Mouse (Mus musculus) forebrain, embryonic 10.5 days (tissue): ENCODE results near the gene Cd300lf. TPM values are rescaled to one million over a fixed set of nuclear protein-coding genes. Genes with fewer than 3 reads are reported as not detected.

Experiments
- DNase-seq: peaks from one replicate; pipeline ENCODE4 v3.0.0-alpha.2; 2017; ENCODE audit warnings: low spot score; ENCODE audit errors: extremely low spot score
- H3K27ac ChIP-seq: fragments of 300-500 bp; sonication (generic); 2 replicates; pipeline ENCODE4 v1.5.1; 2016; ENCODE audit warnings: mild to moderate bottlenecking
- H3K27me3 ChIP-seq: fragments of 300-500 bp; sonication (generic); 2 replicates; pipeline ENCODE4 v1.6.1; 2016; ENCODE audit warnings: mild to moderate bottlenecking; ENCODE audit not compliant: poor library complexity, severe bottlenecking
- H3K36me3 ChIP-seq: fragments of 300-500 bp; sonication (generic); replicated peaks from 2 replicates; pipeline ENCODE4 v1.6.1; 2016; ENCODE audit warnings: mild to moderate bottlenecking, moderate library complexity
- H3K4me1 ChIP-seq: fragments of 300-500 bp; sonication (generic); 2 replicates; pipeline ENCODE4 v1.6.1; 2016
- H3K4me3 ChIP-seq: fragments of 300-500 bp; sonication (generic); 2 replicates; pipeline ENCODE4 v1.5.1; 2016; ENCODE audit warnings: mild to moderate bottlenecking, moderate library complexity
- H3K9me3 ChIP-seq: fragments of 300-500 bp; sonication (generic); 2 replicates; pipeline ENCODE4 v1.6.1; 2016; ENCODE audit warnings: mild to moderate bottlenecking, moderate library complexity
- WGBS: fragments of 180-500 bp; shearing (Covaris S2); methylation state at CpG from one replicate; pipeline ENCODE4 v1.1.7; 2016; 5-methylcytosine and 5-hydroxymethylcytosine counted together
- polyA plus RNA-seq: library from polyadenylated mRNA; unstranded; fragments of >200 nt; fragmentation: Nextera tagmentation; extraction: Ambion mirVana; gene quantifications from 2 replicates; pipeline ENCODE4 v1.2.1, GENCODE M21; 2016

Cd300lf gene
- polyA plus RNA-seq, 1 experiment from 2014 or later = 0.09 TPM

- peak overlapping the region; percentile 16; the same call in 1 of the 2 replicates for H3K27ac ChIP-seq
- WGBS = 67% methylated on average over 10 of the region's 10 CpGs
- DNase-seq = no peak
- no peaks in the 10 kb centered on the region for H3K27me3 ChIP-seq
- H3K9me3 ChIP-seq = 0 out of 2 replicates have a peak, but pooled peaks cover 2% of the 10 kb centered on the region
- H3K36me3 ChIP-seq = no peaks in the 10 kb centered on the region
- no peak overlapping the region for H3K4me3 ChIP-seq
- H3K4me1 ChIP-seq = peaks cover 31% of the 10 kb centered on the region
These were observed 35.4 kb downstream of the Cd300lf start for GRCm38 (mm10) chr11:115098203-115098932.

GRCm38 (mm10) chr11:115092140-115092539 lies 41.7 kb downstream of the Cd300lf start:
- no peak for DNase-seq
- Histone ChIP-seq H3K27me3 (peaks cover 35% of the 10 kb centered on the region), H3K9me3 (peaks cover 5% of the 10 kb centered on the region; the same call in 1 of the 2 replicates), H3K4me3 (peak overlapping the region; percentile 50; the same call in 1 of the 2 replicates), H3K27ac (no peak overlapping the region), H3K4me1 (peaks cover 17% of the 10 kb centered on the region), H3K36me3 (no peaks in the 10 kb centered on the region)
- 13% methylated on average over 4 of the region's 4 CpGs for WGBS

GRCm38 (mm10) chr11:115091362-115091901 lies 42.4 kb downstream of the Cd300lf start, which contains the start of gene Rab37:
Rab37 (plus strand) TSS chr11:115091431.
- no peaks in the 10 kb centered on the region for H3K36me3 ChIP-seq
- H3K9me3 ChIP-seq = peaks cover 5% of the 10 kb centered on the region; the same call in 1 of the 2 replicates
- H3K27ac ChIP-seq = no peak within 1 kb of the TSS
- H3K4me3 ChIP-seq = peak within 1 kb of the TSS; percentile 50
- peak; percentile 23 for DNase-seq
- 2% methylated on average over 36 of the region's 36 CpGs for WGBS
- H3K4me1 ChIP-seq = peaks cover 17% of the 10 kb centered on the region
- peaks cover 35% of the 10 kb centered on the region for H3K27me3 ChIP-seq

- DNase-seq = no peak
- peaks cover 20% of the 10 kb centered on the region for H3K4me1 ChIP-seq
- no peaks in the 10 kb centered on the region for H3K36me3 ChIP-seq
- WGBS = 64% methylated on average over 6 of the region's 6 CpGs
- H3K27me3 ChIP-seq = peaks cover 38% of the 10 kb centered on the region
- H3K27ac ChIP-seq = no peak overlapping the region
- H3K4me3 ChIP-seq = no peak overlapping the region
- peaks cover 5% of the 10 kb centered on the region; the same call in 1 of the 2 replicates for H3K9me3 ChIP-seq
These were observed 43.9 kb downstream of the Cd300lf start for GRCm38 (mm10) chr11:115089853-115090252.

GRCm38 (mm10) chr11:115086213-115086612 lies 47.6 kb downstream of the Cd300lf start:
- H3K27ac ChIP-seq = no peak overlapping the region
- no peaks in the 10 kb centered on the region for H3K36me3 ChIP-seq
- no peak overlapping the region for H3K4me3 ChIP-seq
- peaks cover 22% of the 10 kb centered on the region for H3K4me1 ChIP-seq
- no peak for DNase-seq
- peaks cover 34% of the 10 kb centered on the region for H3K27me3 ChIP-seq
- WGBS = 72% methylated on average over 7 of the region's 7 CpGs
- H3K9me3 ChIP-seq = no peaks in the 10 kb centered on the region

- DNase-seq = no peak
- no peaks in the 10 kb centered on the region for H3K9me3 ChIP-seq
- 66% methylated on average over 8 of the region's 8 CpGs for WGBS
- H3K4me3 ChIP-seq = no peak overlapping the region
- H3K36me3 ChIP-seq = no peaks in the 10 kb centered on the region
- peaks cover 21% of the 10 kb centered on the region for H3K4me1 ChIP-seq
- peaks cover 23% of the 10 kb centered on the region for H3K27me3 ChIP-seq
- H3K27ac ChIP-seq = no peak overlapping the region
These were observed 48.7 kb downstream of the Cd300lf start for GRCm38 (mm10) chr11:115085064-115085463.

GRCm38 (mm10) chr11:115084595-115084994 lies 49.2 kb downstream of the Cd300lf start:
- no peak for DNase-seq
- peaks cover 21% of the 10 kb centered on the region for H3K4me1 ChIP-seq
- peaks cover 20% of the 10 kb centered on the region for H3K27me3 ChIP-seq
- no peaks in the 10 kb centered on the region for H3K36me3 ChIP-seq
- no peak overlapping the region for H3K27ac ChIP-seq
- 39% methylated on average over 12 of the region's 12 CpGs for WGBS
- H3K4me3 ChIP-seq = no peak overlapping the region
- H3K9me3 ChIP-seq = no peaks in the 10 kb centered on the region

- no peaks in the 10 kb centered on the region for H3K36me3 ChIP-seq
- H3K4me1 ChIP-seq = peaks cover 21% of the 10 kb centered on the region
- H3K4me3 ChIP-seq = no peak overlapping the region
- peak; percentile 73 for DNase-seq
- peaks cover 20% of the 10 kb centered on the region for H3K27me3 ChIP-seq
- 47% methylated on average over 18 of the region's 18 CpGs for WGBS
- no peaks in the 10 kb centered on the region for H3K9me3 ChIP-seq
- no peak overlapping the region for H3K27ac ChIP-seq
These were observed 50.2 kb downstream of the Cd300lf start for GRCm38 (mm10) chr11:115083376-115084139.

- Histone ChIP-seq H3K4me3 (no peak overlapping the region), H3K4me1 (peaks cover 17% of the 10 kb centered on the region), H3K27me3 (peaks cover 20% of the 10 kb centered on the region), H3K9me3 (no peaks in the 10 kb centered on the region), H3K36me3 (no peaks in the 10 kb centered on the region), H3K27ac (no peak overlapping the region)
- no peak for DNase-seq
- 84% methylated on average over 6 of the region's 6 CpGs for WGBS
These were observed 51.6 kb downstream of the Cd300lf start for GRCm38 (mm10) chr11:115082196-115082595.

- Histone ChIP-seq H3K27me3 (peaks cover 20% of the 10 kb centered on the region), H3K9me3 (no peaks in the 10 kb centered on the region), H3K27ac (no peak overlapping the region), H3K4me3 (no peak overlapping the region), H3K36me3 (no peaks in the 10 kb centered on the region), H3K4me1 (peaks cover 17% of the 10 kb centered on the region)
- WGBS = 70% methylated on average over 3 of the region's 3 CpGs
- no peak for DNase-seq
These were observed 52.4 kb downstream of the Cd300lf start for GRCm38 (mm10) chr11:115081373-115081772.

GRCm38 (mm10) chr11:115080886-115081285 lies 52.9 kb downstream of the Cd300lf start:
- Histone ChIP-seq H3K27me3 (peaks cover 20% of the 10 kb centered on the region), H3K27ac (no peak overlapping the region), H3K4me3 (no peak overlapping the region), H3K36me3 (no peaks in the 10 kb centered on the region), H3K4me1 (peaks cover 17% of the 10 kb centered on the region), H3K9me3 (no peaks in the 10 kb centered on the region)
- 37% methylated on average over 13 of the region's 13 CpGs for WGBS
- peak; percentile 30 for DNase-seq

- no peak for DNase-seq
- Histone ChIP-seq H3K27ac (no peak overlapping the region), H3K27me3 (peaks cover 14% of the 10 kb centered on the region), H3K4me1 (0 out of 2 replicates have a peak, but pooled peaks cover 4% of the 10 kb centered on the region), H3K36me3 (no peaks in the 10 kb centered on the region), H3K9me3 (no peaks in the 10 kb centered on the region), H3K4me3 (no peak overlapping the region)
- 86% methylated on average over 5 of the region's 5 CpGs for WGBS
These were observed 55.1 kb downstream of the Cd300lf start for GRCm38 (mm10) chr11:115078680-115079079.
